Mouse (Mus musculus): ENCODE data around the gene Elf3.
"Not testable (repeated sequence)": the region's sequence is repeated elsewhere in the genome, so short reads cannot be mapped to it uniquely, and the experiment has no call there.

The Elf3 gene

DNA sequence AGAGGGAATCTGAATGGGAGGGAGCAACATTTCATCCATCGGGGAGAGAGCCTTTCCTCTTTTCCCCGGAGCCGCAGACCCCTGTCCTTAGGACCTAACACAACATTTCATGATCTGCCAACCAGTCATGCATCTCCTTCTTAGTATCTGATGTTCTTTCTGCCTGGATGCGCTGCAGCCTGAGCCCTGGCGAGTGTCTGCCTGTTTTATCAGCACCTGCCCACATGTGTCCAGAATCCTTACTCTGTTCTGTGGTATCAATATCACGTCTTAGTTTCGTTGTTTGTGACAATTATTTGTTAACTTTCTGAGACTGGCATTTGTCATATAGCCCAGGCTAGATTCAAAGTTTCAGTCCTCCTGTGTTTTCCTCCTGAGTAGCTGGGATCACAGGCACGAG lies 14.4 kb downstream of the Elf3 start:
- in situ Hi-C loops (cut with MboI; ENCODE audit: unreplicated experiment in 2 of 2) = no loop called here

DNA sequence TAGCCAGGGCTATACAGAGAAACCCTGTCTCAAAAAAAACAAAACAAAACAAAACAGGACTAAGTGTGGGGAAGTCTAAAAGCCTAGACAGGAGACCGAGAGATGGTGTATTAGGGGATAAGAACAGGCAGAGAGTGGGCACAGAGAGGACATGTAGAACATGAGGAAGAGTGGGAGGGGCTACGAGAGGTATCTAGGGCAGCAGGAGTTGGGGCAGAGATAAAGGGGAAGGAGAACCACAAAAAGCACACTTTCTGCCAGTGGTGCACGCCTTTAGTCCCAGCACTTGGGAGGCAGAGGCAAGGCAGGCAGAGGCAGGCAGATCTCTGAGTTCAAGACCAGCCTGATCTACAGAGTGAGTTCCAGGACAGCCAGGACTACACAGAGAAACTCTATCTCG lies 18.2 kb downstream of the Elf3 start:
- in situ Hi-C loops (cut with MboI; ENCODE audit: unreplicated experiment in 2 of 2) = not testable (repeated sequence)

DNA sequence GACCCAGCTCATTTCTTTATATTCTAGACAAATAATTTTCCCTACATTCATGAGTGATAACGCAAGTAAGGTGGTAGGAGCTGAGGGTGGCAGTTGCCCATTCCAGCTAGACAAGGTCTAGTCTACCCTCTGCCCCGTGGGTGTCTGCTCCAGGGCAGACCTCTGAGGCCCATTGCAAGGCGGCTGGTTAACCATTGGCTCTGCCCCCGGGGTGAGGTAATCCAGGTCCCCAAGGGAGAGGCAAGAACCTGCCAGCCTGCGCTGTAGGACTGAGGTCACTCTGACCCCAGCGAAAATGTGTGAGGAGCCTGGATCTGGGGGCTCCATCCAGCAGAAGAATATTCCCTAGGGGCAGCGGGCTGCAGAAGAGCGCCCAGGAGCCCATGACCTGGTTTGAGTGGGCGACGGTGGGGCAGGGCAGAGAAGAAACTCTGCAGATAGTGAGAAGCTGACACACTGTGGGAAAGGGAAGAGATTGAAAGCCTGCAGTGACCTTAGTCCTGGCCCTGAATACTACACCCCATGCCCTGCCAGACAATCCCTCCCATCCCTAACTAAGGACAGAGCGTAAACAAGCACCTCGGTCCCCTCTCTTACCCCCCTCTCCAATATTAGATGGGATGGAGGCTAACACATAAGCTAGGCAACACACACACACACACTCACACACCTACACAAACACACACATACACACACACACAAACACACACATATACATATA lies 21.1 kb downstream of the Elf3 start:
- in situ Hi-C loops (cut with MboI; ENCODE audit: unreplicated experiment in 2 of 2) = no loop called here

DNA sequence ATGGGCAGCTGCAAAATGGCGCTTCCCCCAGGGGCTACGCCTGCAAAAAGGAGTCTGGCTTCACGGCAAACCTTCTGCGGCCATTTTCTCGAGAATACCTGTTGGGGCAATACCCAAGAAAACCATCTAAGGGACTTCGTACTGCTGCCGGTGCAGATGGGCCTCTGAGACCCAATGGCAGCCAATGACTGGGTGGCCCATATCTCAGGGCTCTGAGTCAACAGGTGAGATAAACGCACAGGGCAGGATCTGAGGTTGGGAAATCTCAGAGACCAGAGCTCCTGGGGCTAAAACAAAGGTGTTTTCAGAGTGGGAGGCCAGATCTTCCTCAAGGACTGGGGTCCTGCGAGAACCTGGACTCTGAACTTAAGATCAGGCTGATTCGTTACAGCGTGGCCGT lies 23.6 kb downstream of the Elf3 start:
- in situ Hi-C loops (cut with MboI; ENCODE audit: unreplicated experiment in 2 of 2) = no loop called here

DNA sequence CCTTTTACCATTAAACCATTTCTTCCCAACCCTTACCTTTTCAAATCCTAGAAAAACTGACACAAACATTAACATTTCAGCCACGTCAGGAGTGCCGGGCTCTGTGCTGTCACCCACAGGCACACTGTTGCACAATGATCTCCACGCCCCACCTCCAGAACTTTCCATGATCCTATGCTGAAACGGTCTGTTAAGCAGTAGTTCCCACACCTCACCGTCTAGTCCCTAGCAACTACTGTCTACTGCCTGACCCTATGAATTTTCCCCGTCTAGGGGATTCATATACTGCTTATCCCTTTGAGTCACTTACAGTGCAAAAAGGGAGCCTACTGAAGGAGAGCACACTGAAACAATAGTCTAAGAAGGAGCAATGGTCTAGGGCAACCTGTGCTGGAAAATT lies 24.4 kb downstream of the Elf3 start:
- in situ Hi-C loops (cut with MboI; ENCODE audit: unreplicated experiment in 2 of 2) = no loop called here

DNA sequence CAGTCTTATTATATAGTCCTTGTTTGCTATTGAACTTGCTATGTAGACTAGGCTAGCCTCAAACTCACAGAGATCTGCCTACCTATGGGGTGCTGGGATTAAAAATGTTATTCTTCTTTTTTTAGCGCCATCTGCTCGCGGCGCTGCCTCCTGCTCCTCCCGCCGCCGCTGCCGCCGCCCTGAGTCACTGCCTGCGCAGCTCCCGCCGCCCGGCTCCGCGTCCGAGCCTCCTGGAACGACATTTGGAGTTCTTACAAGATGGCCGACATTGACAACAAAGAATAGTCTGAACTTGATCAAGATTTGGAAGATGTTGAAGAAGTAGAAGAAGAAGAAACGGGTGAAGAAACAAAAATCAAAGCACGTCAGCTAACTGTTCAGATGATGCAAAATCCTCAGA lies 26.5 kb downstream of the Elf3 start:
- in situ Hi-C loops (cut with MboI; ENCODE audit: unreplicated experiment in 2 of 2) = not testable (repeated sequence)

DNA sequence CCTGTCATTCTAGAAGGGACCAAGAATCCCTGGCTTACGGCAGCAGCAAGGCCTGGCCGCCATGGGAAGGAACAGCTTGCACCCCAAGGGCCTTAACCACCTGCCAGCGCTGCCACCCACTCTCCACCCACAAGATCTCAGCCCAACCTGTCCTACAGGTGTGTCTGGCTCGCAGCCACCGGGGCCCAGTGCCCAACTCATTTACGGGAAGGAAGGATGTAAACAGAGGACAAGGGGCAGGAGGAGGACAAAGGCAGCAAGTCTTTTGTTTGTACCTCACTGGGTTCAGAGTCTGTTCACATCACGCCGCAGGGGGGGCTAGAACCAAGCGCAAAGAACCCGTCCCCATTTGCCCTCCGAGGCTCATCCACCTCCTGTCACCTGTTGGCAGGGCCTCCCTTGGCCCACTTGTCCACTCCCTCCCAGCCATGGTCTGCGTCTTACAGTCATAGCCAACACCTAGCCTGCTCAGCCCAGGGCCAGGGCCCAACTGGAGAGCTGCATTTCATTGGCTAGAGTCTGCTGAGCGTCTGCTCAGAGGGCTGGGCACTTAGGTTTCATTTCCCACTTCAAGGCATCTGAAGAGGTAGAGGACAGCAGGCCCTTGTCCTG lies 30.9 kb downstream of the Elf3 start:
- in situ Hi-C loops (cut with MboI; ENCODE audit: unreplicated experiment in 2 of 2) = no loop called here

DNA sequence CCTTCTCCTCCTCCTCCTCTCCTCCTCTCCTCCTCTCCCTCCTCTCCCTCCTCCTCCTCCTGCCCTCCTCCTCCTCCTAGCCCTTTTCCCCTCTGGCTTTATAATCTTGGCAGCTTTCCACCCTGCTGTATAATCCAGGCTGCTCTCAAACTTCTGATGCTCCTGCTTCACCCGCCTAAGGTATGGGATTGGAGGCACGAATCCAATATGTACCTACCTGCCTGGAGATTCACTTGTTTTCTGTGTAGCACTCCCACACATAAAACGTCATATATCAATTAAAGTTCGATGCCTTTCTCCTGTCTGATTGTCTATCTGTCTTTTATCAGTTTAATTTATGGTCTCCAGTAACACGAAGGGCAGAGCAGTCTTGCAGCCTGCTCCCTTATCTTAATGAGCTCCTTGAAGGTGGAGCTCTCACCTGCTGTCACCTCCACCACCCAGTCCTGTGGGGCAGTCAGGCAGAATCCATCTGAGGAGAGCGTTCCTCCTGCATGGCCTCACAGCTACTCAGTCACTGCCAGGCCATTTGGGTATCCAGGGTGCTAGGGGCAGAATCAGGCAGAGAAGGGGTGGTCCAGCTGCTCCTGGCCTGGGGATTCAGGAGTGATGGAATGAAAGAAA lies 33.3 kb downstream of the Elf3 start:
- in situ Hi-C loops (cut with MboI; ENCODE audit: unreplicated experiment in 2 of 2) = no loop called here

DNA sequence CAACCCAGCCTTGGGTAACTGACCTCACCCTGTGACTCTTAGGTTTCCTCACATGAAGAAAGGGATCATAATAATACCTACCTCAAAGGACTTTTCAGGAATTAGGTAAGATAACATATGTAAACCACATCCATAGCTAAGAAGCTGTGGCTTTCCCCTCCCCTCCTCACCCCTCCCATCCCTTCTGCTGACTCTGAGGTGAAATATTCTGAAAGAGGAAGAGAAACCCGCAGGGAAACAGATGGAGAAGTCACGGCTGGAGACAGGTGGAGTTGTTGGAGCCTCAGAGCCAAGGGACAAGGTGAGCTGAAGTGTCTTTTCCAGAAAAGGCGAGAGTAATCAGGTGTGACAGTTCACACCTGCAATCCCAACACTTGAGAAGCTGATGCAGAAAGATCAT lies 34.2 kb downstream of the Elf3 start:
- in situ Hi-C loops (cut with MboI; ENCODE audit: unreplicated experiment in 2 of 2) = no loop called here

DNA sequence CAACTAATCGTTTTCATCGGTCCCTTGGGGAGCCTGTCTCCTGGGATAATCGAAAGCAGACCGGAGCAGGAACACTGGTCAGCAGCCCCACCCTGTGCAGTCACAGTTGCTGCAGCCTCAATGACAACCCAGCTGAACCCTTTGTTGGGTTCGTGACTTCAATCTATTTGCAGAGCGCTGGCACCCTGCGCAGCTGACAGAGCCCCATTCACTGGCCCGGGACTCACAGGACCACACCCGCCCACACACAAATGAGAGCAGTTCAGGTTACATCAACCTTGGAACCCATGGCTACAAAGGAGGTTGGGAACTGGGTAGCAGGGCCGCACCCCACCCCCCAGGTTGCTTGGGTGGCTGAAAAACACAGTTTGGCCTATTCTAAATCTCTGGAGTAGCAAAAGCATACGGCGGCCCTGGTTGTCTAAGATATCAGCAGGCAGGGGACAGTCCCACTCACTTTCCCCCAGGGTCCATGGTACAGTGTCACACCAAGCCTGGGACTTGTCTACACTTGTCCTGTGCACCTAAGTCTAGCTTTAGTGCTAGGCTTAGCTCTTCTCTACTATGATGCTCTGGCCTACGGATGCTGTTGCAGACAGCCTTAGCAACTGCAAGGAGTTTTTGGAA lies 40.6 kb downstream of the Elf3 start:
- in situ Hi-C loops (cut with MboI; ENCODE audit: unreplicated experiment in 2 of 2) = no loop called here

DNA sequence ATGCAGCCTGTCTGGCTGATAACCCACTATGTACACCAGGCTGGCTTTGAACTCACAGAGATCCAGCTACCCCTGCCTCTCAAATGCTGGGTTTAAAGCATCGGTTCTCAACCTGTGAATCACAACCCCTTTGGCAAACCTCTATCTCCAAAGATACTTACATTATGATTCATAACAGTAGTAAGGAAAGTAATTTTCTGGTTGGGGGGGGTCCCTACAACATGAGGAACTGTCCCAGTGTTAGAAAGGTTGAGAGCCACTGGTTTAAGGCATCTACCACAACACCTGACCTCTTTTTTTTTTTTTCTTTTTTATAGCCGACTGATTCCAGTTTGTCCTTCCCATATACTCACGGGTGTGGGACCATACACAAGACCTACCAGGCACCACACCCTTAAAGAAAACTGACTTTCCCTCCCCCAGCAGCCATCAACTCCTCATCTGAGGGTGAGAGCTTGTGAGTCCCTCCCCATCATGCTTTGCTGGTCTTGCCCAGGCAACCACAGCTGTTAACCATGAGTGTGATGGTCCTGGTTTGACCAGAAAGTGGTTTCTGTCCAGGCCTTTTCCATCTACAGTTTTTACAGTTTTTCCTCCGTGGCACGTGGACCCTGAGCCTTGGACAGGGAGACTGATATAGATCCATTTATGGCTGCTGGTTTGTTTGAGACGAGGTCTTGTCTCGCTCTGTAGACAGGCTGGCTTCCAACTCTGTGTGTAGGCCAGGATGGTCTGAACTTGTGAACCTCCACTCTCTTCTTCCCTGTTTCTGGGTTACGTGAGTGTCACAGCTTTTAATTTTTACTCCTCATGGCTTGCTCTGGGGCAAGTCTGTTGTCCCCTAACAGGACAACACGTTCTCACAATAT lies 44.4 kb downstream of the Elf3 start:
- in situ Hi-C loops (cut with MboI; ENCODE audit: unreplicated experiment in 2 of 2) = no loop called here

DNA sequence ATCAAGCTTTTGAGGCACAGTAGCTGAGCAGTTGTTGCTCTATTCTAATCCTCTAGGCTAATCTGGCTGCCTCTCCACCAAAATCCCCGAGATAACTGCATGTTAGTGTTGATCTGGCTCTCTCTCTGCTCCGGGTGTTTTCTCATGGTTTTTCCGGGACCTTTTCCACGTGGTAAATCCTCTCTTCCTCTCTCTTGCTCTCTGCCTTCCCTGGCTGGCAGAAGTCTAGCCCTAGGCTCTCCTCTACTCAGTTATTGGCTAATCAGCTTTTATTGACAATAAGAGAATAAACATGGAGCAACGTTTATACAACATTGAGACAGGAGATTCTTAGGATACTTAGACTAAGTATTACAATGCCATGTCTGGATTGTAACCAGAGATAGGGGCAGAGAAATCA lies 47.9 kb downstream of the Elf3 start:
- in situ Hi-C loops (cut with MboI; ENCODE audit: unreplicated experiment in 2 of 2) = no loop called here

DNA sequence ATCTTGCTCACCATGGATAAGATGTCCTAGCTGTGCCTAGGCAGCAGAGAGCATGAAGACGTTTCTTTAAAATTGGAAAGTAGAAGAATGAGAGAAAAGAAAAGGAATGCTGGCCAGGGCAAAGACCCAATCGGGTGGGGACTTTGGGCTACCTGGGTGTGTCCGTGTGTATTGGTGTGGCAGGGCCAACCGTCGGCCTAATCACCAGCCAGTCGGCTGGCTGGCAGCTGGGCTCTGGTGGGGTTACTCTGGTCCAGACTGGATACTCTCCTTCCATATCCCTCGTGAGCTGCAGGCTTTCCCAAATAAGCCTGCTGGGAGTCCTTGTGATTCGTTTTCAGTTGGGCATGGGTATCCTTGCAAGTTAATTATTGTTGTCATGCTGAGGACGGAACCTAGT lies 49.7 kb downstream of the Elf3 start:
- in situ Hi-C loops (cut with MboI; ENCODE audit: unreplicated experiment in 2 of 2) = no loop called here

DNA sequence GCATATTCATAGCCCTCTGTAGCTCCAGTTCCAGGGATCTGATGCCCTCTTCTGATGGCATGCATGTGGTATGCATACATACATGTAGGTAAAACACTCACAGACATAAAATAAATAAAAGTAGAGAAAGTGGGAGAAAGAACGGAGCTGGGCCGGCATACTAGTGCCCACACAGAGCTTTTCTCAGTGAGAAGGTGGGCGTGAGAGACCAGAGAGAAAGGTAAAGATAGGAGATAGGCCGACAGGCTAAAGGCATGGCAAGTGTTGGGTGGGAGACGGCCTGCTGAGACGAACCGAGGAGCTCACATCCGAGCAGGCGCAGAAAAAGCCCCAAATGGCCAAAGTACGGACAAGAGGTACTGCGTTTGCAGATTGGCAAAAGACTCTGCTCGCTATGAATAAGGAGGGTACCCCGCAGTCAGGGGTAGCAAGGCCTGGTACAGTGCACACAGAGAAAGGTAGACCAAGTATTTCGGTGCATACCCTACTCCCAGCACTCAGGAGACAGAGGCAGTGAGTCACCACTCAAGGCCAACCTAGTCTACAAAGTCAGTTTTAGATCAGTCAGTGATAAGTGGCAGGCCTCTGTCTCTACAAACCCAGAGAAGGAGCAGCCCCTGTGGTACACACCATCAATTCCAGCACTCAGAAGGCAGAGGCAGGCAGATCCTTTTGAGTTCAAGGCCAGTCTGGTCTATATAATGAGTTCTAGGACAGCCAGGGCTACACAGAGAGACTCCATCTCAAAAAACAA lies 51.6 kb downstream of the Elf3 start:
- in situ Hi-C loops (cut with MboI; ENCODE audit: unreplicated experiment in 2 of 2) = no loop called here

DNA sequence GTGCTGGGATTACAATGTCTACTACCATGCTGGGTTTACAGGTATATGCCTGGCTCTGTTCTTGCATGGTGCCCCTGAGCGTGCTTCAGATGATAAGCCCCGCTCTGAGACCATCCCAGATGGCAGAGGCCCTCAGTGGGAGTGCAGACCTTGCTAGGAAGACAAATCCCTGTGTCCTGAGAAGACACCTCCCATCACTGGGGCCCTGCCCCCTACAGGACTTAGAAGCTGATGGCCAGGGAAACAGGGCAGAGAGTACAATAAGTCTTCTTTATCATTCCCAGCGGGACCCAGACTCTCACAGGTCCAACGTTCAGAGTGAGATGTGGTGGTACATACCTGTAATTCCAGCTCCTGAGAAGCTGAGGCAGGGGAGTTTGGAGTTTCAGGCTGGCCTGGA lies 53.1 kb downstream of the Elf3 start:
- in situ Hi-C loops (cut with MboI; ENCODE audit: unreplicated experiment in 2 of 2) = no loop called here

DNA sequence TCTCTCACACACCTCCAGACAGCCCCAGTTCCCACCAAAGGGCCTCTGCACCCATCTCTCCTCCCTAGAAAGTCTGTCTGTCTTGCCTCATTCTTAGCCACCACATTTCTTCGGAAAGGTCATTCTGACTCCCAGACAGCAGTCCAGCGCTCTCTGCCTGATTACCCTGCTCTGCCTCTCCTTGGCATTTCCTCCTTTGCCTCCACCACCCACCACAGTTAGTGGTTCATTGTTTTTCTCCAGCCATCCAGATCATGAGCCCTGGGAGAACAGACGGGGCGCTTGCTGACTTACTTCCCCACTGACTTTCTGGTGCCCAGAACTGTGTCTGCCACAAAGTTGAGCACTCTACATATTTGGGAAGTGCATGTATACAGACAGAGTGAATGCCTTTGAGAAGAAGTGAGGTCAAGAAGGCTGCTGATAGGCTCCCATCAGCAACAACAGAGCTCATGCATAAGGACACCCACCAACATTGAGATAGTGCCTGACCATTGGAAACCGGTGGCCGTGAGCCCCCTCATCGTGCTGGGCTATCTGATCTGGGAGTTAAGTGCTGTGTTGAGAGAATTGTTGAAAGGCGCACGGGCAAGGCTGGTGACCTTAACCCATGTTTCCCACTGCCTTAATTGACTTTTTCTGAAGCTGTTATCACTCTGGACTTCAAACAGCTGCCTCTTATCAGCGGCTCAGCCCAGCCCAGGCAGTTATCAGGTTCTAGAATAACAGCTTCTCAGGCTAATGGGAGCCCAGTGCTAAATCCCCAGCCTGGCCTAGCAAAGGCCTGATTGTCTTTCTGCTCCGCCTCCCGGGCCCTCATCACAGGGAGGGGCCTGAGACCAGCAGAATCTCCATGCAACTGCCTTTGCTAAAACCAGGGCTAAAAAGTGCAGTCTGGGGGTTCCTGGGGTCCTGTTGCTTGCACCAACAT lies 53.9 kb downstream of the Elf3 start:
- in situ Hi-C loops (cut with MboI; ENCODE audit: unreplicated experiment in 2 of 2) = no loop called here

Measured in v-Abl transformed pro-B cells (cell line).